Mouse (Mus musculus) CH12.LX (cell line): ENCODE data around the gene Arhgap25.

Source experiments
- CHD2 ChIP-seq: IDR thresholded peaks from 2 replicates; pipeline ENCODE4 v1.6.1; 2011; ENCODE audit warnings: low read length, improper control_type of control experiment
- CTCF ChIP-seq, 2 experiments: IDR thresholded peaks in 1 of 2; conservative IDR thresholded peaks in 1 of 2; 2 replicates each; pipeline ENCODE4 v1.5.1; 2011 to 2012; ENCODE audit warnings: low read depth in 2 of 2, low read length in 2 of 2, improper control_type of control experiment in 1 of 2, inconsistent platforms in 1 of 2, mild to moderate bottlenecking in 1 of 2, moderate library complexity in 1 of 2
- EP300 ChIP-seq: IDR thresholded peaks from 2 replicates; pipeline ENCODE4 v1.6.1; 2011; ENCODE audit warnings: low read length, improper control_type of control experiment
- JUND ChIP-seq: conservative IDR thresholded peaks from 2 replicates; pipeline ENCODE4 v1.6.1; 2011; ENCODE audit warnings: low read depth, low read length, improper control_type of control experiment
- MAX ChIP-seq: IDR thresholded peaks from 2 replicates; pipeline ENCODE4 v1.6.1; 2011; ENCODE audit warnings: low read length, improper control_type of control experiment
- POLR2A ChIP-seq: IDR thresholded peaks from 2 replicates; pipeline ENCODE4 v1.6.1; 2011; ENCODE audit warnings: low read depth, mild to moderate bottlenecking, improper control_type of control experiment, low read length
- RCOR1 ChIP-seq: conservative IDR thresholded peaks from 2 replicates; pipeline ENCODE4 v1.6.1; 2012; ENCODE audit warnings: low read depth, mild to moderate bottlenecking, inconsistent platforms, low read length, improper control_type of control experiment
- TCF12 ChIP-seq: IDR thresholded peaks from 2 replicates; pipeline ENCODE4 v1.6.1; 2014; ENCODE audit warnings: low read depth, mild to moderate bottlenecking, inconsistent platforms, low read length, improper control_type of control experiment
- UBTF ChIP-seq: IDR thresholded peaks from 2 replicates; pipeline ENCODE4 v1.6.1; 2012; ENCODE audit warnings: low read depth, mild to moderate bottlenecking, inconsistent platforms, low read length, improper control_type of control experiment, moderate library complexity
- USF1 ChIP-seq: IDR thresholded peaks from 2 replicates; pipeline ENCODE4 v1.6.1; 2014; ENCODE audit warnings: low read depth, mild to moderate bottlenecking, inconsistent platforms, low read length, improper control_type of control experiment

DNA sequence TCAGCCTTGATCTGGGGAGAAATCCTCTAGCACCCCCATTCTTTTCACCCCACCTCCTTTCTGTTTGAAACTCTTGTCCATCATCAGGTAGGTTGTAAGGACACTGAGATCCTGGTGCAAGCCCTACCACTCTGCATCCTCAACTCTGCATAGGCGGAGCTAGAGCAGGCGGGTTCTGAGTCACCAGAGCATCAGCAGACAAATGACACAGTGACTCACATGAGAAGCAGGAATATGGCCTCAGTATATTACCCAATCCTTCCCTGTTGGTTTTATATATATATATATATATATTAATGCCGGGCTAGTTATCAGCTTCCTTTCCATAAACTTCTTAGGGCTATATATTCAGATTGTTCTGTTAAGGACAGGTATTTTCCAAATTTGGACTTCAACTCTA lies 97.3 kb downstream of the Arhgap25 start:
- TF ChIP-seq CTCF (conservative IDR thresholded peaks at IDR 0.05 in 1 of 2, IDR thresholded peaks at IDR 0.05 in 1 of 2; ENCODE audit: low read depth in 2 of 2, low read length in 2 of 2) (no peak), POLR2A (no peak), USF1 (no peak), CHD2 (no peak), RCOR1 (no peak), TCF12 (no peak), EP300 (no peak), UBTF (no peak), MAX (no peak), JUND (no peak)
